Mouse (Mus musculus): ENCODE results near the gene Cux1. TPM values are rescaled to one million over a fixed set of nuclear protein-coding genes. Genes with fewer than 3 reads are reported as not detected.

Cux1 gene
- polyA plus RNA-seq, 1 experiment, result 37.1 TPM

DNA sequence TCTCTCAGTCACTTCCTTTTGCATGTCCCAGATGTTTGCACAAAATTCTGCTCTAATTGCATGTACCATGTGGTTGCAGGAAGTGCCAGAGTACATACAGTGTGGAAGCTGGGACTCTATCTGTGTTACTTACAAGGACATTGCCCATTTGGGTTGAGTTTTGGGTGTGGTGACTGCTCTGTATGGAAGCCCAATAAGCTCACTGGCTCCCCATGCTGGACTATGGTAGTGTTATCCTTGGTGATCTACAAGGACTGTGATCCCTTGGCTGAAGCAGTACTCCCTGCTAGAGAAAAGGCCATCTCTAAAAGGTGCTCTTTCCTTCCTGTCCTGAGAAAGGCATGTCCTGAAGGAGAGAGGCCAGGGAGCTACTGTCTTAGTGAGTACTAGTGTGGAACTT, 160.9 kb downstream of the Cux1 start:
- peaks cover 4% of the 10 kb centered on the region for H3K4me1 ChIP-seq (ENCODE audit: control insufficient read depth, insufficient read depth, low read length)
- no peak for TF ChIP-seq POLR2A (IDR thresholded peaks at IDR 0.05; ENCODE audit: borderline replicate concordance, control insufficient read depth, low read depth, low read length)
- no peak for TF ChIP-seq CTCF (IDR thresholded peaks at IDR 0.05; ENCODE audit: control insufficient read depth, insufficient read depth, low read length)
- no peak overlapping the region for H3K4me3 ChIP-seq (replicated peaks; ENCODE audit: control insufficient read depth, low read depth, low read length)
- no peak overlapping the region for H3K27ac ChIP-seq (ENCODE audit: control insufficient read depth, insufficient read depth, low read depth, low read length, poor library complexity)

DNA sequence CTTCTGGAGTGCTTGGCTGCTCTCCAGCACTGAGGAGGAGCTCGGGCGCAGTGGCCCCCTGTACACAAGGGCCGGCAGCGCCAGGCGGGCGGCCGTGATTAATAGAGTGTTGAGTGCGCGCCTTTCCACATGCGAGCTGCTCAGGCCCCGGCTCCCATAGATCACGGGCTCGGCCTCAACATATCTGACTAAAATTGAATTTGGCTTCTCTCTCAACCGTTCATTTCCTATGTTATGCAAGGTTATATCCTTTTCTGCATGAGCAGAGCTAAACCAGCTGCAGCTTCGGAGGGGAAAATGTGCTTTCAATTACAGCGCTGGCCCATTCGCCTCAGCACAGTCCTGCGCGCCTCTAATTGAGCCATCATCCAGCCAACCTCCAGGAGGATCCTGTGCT, 163.7 kb downstream of the Cux1 start:
- no peak for TF ChIP-seq POLR2A (IDR thresholded peaks at IDR 0.05; ENCODE audit: borderline replicate concordance, control insufficient read depth, low read depth, low read length)
- no peak for TF ChIP-seq CTCF (IDR thresholded peaks at IDR 0.05; ENCODE audit: control insufficient read depth, insufficient read depth, low read length)
- 8% methylated on average over 19 of the region's 19 CpGs for WGBS
- peak overlapping the region; percentile 68 for H3K27ac ChIP-seq (ENCODE audit: control insufficient read depth, insufficient read depth, low read depth, low read length, poor library complexity)
- H3K4me1 ChIP-seq (ENCODE audit: control insufficient read depth, insufficient read depth, low read length), result peaks cover 1% of the 10 kb centered on the region
- no peak overlapping the region for H3K4me3 ChIP-seq (replicated peaks; ENCODE audit: control insufficient read depth, low read depth, low read length)

DNA sequence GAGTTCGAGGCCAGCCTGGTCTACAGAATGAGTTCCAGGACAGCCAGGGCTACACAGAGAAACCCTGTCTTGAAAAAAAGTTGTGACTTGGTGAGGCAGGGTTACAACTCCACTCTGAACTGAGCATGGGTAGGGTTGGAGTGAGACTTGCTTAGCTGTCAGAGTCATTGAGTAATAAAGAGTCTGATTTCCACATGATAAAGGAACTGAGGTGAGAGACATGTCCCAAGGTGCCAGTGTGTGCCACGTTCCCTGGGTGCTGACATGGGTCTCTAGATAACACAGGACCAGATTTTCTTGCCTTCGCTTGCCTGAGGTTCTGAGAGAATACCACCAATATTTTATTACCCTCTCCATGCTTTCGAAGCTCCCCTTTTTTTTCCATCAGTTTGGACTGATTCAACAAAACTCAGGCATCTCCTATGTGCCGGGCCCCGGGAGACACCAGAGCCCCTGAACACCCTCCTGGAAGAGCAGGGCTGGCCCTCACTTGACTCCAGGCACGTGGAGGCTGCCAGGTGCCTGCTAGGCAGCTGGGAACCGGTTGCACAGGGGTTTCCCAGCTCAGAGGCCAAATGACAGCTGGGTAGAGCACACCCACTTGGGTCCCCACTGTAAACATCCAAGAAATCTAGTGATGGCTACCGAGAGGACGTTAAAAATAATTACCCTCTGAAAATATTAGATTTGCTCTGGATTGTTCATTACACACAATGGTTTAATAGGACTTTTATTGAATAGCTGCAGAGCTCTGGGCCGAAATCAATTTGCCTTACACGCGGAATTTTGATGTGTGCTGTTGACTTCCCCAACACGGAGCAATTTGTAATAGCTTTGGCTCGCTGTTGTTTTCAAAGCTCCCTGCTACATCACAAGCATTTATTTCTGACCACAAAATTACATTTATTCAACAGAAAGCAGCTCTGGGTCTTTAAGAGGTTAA, 164.4 kb downstream of the Cux1 start:
- H3K4me3 ChIP-seq (replicated peaks; ENCODE audit: control insufficient read depth, low read depth, low read length), result no peak overlapping the region
- peaks cover 5% of the 10 kb centered on the region for H3K4me1 ChIP-seq (ENCODE audit: control insufficient read depth, insufficient read depth, low read length)
- 40% methylated on average over 15 of the region's 15 CpGs for WGBS
- peak overlapping the region; percentile 68 for H3K27ac ChIP-seq (ENCODE audit: control insufficient read depth, insufficient read depth, low read depth, low read length, poor library complexity)
- no peak for TF ChIP-seq POLR2A (IDR thresholded peaks at IDR 0.05; ENCODE audit: borderline replicate concordance, control insufficient read depth, low read depth, low read length)
- no peak for TF ChIP-seq CTCF (IDR thresholded peaks at IDR 0.05; ENCODE audit: control insufficient read depth, insufficient read depth, low read length)

DNA sequence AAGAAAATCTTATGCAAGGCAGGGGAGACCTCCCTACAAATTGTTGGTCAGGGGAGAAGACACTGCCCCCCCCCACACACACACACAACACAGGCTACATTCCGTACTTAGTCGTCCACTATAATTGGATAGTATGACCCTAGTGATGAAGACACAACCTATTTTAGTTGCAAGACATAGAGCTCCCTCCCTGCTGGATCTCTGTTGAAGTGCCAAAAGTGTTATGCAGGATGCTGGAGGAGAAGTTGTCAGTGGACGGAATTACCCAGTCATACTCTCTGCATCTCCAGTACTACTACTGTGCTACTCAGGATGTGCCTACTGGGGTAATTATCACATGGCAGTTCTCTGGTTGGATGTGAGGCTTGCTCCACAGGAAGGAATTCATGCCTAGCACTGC, 168.6 kb downstream of the Cux1 start:
- peaks cover 19% of the 10 kb centered on the region for H3K4me1 ChIP-seq (ENCODE audit: control insufficient read depth, insufficient read depth, low read length)
- WGBS, result 87% methylated on average over 3 of the region's 3 CpGs
- no peak overlapping the region for H3K27ac ChIP-seq (ENCODE audit: control insufficient read depth, insufficient read depth, low read depth, low read length, poor library complexity)
- TF ChIP-seq POLR2A (IDR thresholded peaks at IDR 0.05; ENCODE audit: borderline replicate concordance, control insufficient read depth, low read depth, low read length) (no peak), CTCF (IDR thresholded peaks at IDR 0.05; ENCODE audit: control insufficient read depth, insufficient read depth, low read length) (no peak)
- no peak overlapping the region for H3K4me3 ChIP-seq (replicated peaks; ENCODE audit: control insufficient read depth, low read depth, low read length)

DNA sequence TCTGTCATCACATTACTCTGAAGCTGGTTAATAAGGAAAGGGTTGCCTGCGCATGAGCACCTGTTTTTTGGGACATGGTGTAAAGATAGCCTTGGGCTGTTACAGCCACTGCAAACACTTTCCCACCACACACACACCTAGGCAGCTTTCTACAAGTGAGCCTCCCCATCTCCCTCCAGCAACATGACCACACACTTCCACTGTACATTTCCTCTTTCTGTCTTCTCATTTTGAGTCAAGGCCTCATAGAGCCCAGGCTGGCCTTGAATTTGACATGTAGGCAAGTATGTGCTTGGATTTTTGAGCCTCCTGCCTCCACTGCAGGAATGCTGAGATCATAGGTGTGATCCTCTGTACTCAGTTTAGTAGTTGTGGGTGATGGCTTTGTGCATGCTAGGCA, 170.6 kb downstream of the Cux1 start:
- Histone ChIP-seq H3K27ac (ENCODE audit: control insufficient read depth, insufficient read depth, low read depth, low read length, poor library complexity) (peak overlapping the region; percentile 19), H3K4me3 (replicated peaks; ENCODE audit: control insufficient read depth, low read depth, low read length) (no peak overlapping the region), H3K4me1 (ENCODE audit: control insufficient read depth, insufficient read depth, low read length) (peaks cover 19% of the 10 kb centered on the region)
- TF ChIP-seq CTCF (IDR thresholded peaks at IDR 0.05; ENCODE audit: control insufficient read depth, insufficient read depth, low read length) (no peak), POLR2A (IDR thresholded peaks at IDR 0.05; ENCODE audit: borderline replicate concordance, control insufficient read depth, low read depth, low read length) (no peak)
- WGBS, result 56% methylated on average over 1 of the region's 1 CpGs

DNA sequence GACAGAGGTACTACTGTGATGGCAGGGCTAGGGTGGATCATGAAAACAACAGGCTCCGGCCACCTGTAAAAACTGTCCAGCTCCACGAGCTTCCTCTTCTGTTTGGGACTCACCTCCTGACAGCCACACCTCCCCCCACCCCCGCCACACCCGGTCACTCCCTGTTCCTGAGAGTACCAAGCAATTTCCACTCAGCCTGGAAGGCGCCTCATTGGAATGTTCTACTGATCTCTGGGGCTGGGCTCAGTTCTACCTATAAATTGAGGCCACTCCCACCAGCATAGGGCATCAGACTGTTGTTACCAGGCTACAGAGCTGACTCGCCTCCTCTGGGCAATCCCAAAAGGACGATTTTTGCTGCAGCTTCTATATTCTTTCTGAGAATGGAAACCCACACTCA, 171.0 kb downstream of the Cux1 start:
- TF ChIP-seq CTCF (IDR thresholded peaks at IDR 0.05; ENCODE audit: control insufficient read depth, insufficient read depth, low read length) (no peak), POLR2A (IDR thresholded peaks at IDR 0.05; ENCODE audit: borderline replicate concordance, control insufficient read depth, low read depth, low read length) (no peak)
- WGBS, result 36% methylated on average over 7 of the region's 7 CpGs
- H3K4me1 ChIP-seq (ENCODE audit: control insufficient read depth, insufficient read depth, low read length), result peaks cover 19% of the 10 kb centered on the region
- H3K4me3 ChIP-seq (replicated peaks; ENCODE audit: control insufficient read depth, low read depth, low read length), result no peak overlapping the region
- H3K27ac ChIP-seq (ENCODE audit: control insufficient read depth, insufficient read depth, low read depth, low read length, poor library complexity), result peak overlapping the region; percentile 19

DNA sequence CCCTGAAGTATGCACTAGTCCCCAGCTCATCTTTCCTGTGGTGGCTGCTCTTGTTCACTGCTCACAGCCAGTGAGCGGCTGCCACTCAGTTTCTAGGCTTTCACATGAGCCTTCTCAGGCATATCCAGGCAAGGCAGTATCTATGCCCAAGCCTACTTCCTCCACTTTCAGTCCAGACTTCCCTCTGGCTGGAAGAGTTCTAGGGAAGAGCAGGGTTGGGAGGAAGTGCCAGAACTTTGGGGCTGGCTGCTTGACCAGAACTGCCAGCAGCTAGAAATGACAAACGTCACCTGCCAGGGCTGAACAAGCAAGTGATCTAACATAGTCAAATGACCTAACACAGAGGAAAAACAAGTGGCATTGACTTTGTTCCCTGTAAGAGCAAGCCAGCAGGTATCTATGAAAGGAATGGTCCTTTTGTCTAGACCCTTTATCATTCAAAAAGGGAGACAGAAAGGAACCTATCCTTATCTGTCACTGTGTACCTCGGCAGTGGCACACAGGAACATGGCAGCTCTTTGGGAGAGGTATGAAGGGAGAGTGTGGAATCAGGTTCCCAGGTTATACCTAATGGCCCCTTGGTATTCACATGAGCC, 171.6 kb downstream of the Cux1 start:
- peaks cover 19% of the 10 kb centered on the region for H3K4me1 ChIP-seq (ENCODE audit: control insufficient read depth, insufficient read depth, low read length)
- no peak overlapping the region for H3K4me3 ChIP-seq (replicated peaks; ENCODE audit: control insufficient read depth, low read depth, low read length)
- H3K27ac ChIP-seq (ENCODE audit: control insufficient read depth, insufficient read depth, low read depth, low read length, poor library complexity), result peak overlapping the region; percentile 3; the same call in 1 of the 2 replicates
- no peak for TF ChIP-seq POLR2A (IDR thresholded peaks at IDR 0.05; ENCODE audit: borderline replicate concordance, control insufficient read depth, low read depth, low read length)
- no peak for TF ChIP-seq CTCF (IDR thresholded peaks at IDR 0.05; ENCODE audit: control insufficient read depth, insufficient read depth, low read length)
- 60% methylated on average over 3 of the region's 3 CpGs for WGBS

DNA sequence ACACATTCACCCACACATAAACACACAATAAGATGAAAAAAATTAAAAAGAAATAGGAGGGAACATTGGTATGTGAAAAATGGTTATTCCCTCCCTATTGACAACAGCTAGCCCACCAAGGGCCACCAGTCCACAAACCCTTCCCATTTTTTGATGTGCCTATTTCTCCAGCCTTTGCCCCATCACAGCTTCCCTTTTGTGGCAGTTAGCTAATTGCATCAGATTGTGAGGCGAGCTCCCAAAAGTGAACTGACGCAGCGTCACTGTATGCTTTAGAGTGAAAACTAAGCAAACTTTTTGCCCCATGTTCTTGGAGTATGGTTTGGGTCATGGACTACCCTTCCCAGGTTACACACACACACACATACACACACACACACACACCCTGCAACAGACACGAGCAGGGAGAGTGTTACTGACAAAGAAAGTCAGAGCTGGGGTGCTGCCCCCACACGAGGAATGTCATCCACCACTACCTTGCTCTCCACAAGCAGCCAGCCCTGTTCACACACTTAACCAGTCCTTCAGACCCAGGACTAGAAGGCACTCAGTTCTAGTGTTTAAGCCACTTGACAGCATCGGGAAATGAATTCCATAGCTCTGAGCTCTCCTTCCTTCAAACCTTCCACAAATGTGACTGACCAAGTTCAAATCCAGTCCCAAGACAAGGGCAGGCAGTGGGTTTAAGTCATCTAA, 172.6 kb downstream of the Cux1 start:
- peaks cover 19% of the 10 kb centered on the region for H3K4me1 ChIP-seq (ENCODE audit: control insufficient read depth, insufficient read depth, low read length)
- 43% methylated on average over 6 of the region's 6 CpGs for WGBS
- peak overlapping the region; percentile 81 for H3K27ac ChIP-seq (ENCODE audit: control insufficient read depth, insufficient read depth, low read depth, low read length, poor library complexity)
- no peak overlapping the region for H3K4me3 ChIP-seq (replicated peaks; ENCODE audit: control insufficient read depth, low read depth, low read length)
- TF ChIP-seq CTCF (IDR thresholded peaks at IDR 0.05; ENCODE audit: control insufficient read depth, insufficient read depth, low read length) (no peak), POLR2A (IDR thresholded peaks at IDR 0.05; ENCODE audit: borderline replicate concordance, control insufficient read depth, low read depth, low read length) (no peak)
